Mouse (Mus musculus): ENCODE data around the gene Cobll1. TPM values are rescaled to one million over a fixed set of nuclear protein-coding genes. Genes with fewer than 3 reads are reported as not detected.

The Cobll1 gene
- 2.1 TPM for polyA plus RNA-seq (2017; shearing (Covaris generic))

DNA sequence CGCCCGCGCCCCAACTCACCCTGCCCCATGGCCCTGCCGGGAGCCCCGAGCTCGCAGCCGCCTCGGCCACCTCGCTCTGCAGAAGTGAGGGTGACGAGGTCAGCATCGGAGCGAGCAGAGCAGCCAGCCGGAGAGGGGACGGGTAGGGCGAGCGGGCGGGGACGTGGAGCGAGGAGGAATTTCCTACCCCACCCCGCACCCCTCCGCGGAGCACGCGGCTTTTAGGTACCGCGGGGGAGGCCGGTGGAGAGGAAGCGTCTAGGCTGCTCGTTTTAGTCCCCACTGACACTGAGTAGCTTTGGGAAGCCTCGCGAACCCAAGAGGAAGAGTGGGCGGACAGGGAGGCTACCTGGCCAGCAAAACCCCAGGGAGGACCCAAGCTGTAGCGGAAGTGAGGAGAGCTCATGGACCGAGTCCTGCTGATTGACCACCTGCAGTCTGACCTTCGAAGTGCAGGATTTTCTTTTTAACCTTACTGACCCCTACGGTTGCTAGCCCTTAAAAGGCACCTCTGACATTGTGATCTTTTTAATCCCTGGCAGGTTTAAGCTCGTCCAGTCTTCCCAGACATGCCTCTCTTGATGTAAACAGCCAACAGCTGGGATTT lies at the start of gene Cobll1:
Gene Cobll1, minus strand, starts transcription at position 440 of the 607 bp plus-strand sequence.

Other genes with a start within 250 kb of the Cobll1 start
- not detected for gene Grb14, start 214.4 kb downstream of the Cobll1 start, polyA plus RNA-seq (2017; shearing (Covaris generic))
- gene Slc38a11, start 124.6 kb upstream of the Cobll1 start, polyA plus RNA-seq (2017; shearing (Covaris generic)): 0.27 TPM